Mouse (Mus musculus) heart, embryonic 10.5 days (tissue): ENCODE data around the gene Galnt2. TPM values are rescaled to one million over a fixed set of nuclear protein-coding genes. Genes with fewer than 3 reads are reported as not detected.

Experiments
- DNase-seq: peaks from one replicate; pipeline ENCODE4 v3.0.0-alpha.2; 2017; ENCODE audit warnings: low spot score
- H3K27ac ChIP-seq: fragments of 300-500 bp; sonication (generic); 2 replicates; pipeline ENCODE4 v1.5.1; 2016; ENCODE audit warnings: mild to moderate bottlenecking
- H3K27me3 ChIP-seq: fragments of 300-500 bp; sonication (generic); 2 replicates; pipeline ENCODE4 v1.6.1; 2016; ENCODE audit warnings: mild to moderate bottlenecking; ENCODE audit not compliant: poor library complexity, insufficient read depth, severe bottlenecking
- H3K36me3 ChIP-seq: fragments of 300-500 bp; sonication (generic); 2 replicates; pipeline ENCODE4 v1.6.1; 2016; ENCODE audit warnings: mild to moderate bottlenecking, moderate library complexity
- H3K4me1 ChIP-seq: fragments of 300-500 bp; sonication (generic); 2 replicates; pipeline ENCODE4 v1.6.1; 2016; ENCODE audit warnings: mild to moderate bottlenecking
- H3K4me3 ChIP-seq: fragments of 300-500 bp; sonication (generic); 2 replicates; pipeline ENCODE4 v1.5.1; 2016; ENCODE audit warnings: mild to moderate bottlenecking, moderate library complexity
- H3K9me3 ChIP-seq: fragments of 300-500 bp; sonication (generic); 2 replicates; pipeline ENCODE4 v1.6.1; 2016; ENCODE audit warnings: mild to moderate bottlenecking, moderate library complexity
- WGBS: fragments of 180-500 bp; shearing (Covaris S2); methylation state at CpG from one replicate; pipeline ENCODE4 v1.1.7; 2016; 5-methylcytosine and 5-hydroxymethylcytosine counted together
- polyA plus RNA-seq: library from polyadenylated mRNA; unstranded; fragments of >200 nt; fragmentation: Nextera tagmentation; extraction: Ambion mirVana; gene quantifications from 2 replicates; pipeline ENCODE4 v1.2.1, GENCODE M21; 2016

Gene Galnt2
- polyA plus RNA-seq, 1 experiment from 2014 or later, result 44.7 TPM

DNA sequence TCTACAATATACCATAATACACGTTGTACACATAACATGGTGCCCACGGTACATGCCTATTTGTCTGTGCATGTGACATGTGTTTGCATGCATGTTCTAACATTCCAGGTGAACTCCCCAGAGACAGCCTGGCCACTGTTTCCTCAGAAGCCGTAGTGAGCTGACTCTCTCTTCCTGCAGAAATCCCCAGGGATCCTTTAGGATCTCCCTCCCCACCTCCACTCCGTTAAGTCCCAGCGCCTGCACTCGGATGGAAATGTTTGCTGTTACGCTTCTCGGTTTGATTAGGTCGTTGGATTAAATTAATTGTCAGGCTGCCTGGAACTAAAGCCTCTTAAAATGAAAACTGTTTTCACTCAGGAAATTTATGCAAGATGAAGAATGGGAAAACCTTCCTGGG is 31.9 kb downstream of the Galnt2 start:
- peaks cover 71% of the 10 kb centered on the region for H3K4me1 ChIP-seq
- H3K4me3 ChIP-seq, result no peak overlapping the region
- H3K27ac ChIP-seq, result no peak overlapping the region
- 79% methylated on average over 9 of the region's 9 CpGs for WGBS
- H3K36me3 ChIP-seq, result 0 out of 2 replicates have a peak, but pooled peaks cover 1% of the 10 kb centered on the region
- H3K9me3 ChIP-seq, result 0 out of 2 replicates have a peak, but pooled peaks cover 3% of the 10 kb centered on the region
- no peak for DNase-seq
- 0 out of 2 replicates have a peak, but pooled peaks cover 6% of the 10 kb centered on the region for H3K27me3 ChIP-seq

DNA sequence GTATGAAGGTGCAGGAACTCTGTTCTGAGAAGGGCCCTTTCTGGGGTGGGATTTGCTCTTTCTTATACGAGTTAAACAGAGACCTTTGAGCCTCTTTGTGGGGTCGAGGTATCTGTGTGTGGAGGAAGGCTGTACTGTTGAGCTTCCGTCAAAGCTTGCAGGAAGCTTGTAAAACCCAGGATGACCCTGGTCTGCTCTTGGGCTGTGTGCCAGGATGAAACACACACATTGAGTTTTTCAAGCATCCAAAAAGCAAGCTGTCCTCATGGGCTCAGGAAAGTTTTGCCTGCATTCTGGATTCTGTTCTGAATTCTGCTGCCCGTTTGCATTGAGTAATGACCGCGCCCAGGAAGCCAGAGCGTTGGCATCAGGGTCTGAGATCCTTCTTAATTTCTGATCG is 32.8 kb downstream of the Galnt2 start:
- WGBS, result 84% methylated on average over 8 of the region's 8 CpGs
- H3K36me3 ChIP-seq, result 0 out of 2 replicates have a peak, but pooled peaks cover 2% of the 10 kb centered on the region
- H3K9me3 ChIP-seq, result 0 out of 2 replicates have a peak, but pooled peaks cover 4% of the 10 kb centered on the region
- 0 out of 2 replicates have a peak, but pooled peaks cover 6% of the 10 kb centered on the region for H3K27me3 ChIP-seq
- no peak for DNase-seq
- H3K4me1 ChIP-seq, result peaks cover 61% of the 10 kb centered on the region
- 0 out of 2 replicates have a peak overlapping the region, but pooled peaks have one; percentile 24 for H3K27ac ChIP-seq
- no peak overlapping the region for H3K4me3 ChIP-seq

DNA sequence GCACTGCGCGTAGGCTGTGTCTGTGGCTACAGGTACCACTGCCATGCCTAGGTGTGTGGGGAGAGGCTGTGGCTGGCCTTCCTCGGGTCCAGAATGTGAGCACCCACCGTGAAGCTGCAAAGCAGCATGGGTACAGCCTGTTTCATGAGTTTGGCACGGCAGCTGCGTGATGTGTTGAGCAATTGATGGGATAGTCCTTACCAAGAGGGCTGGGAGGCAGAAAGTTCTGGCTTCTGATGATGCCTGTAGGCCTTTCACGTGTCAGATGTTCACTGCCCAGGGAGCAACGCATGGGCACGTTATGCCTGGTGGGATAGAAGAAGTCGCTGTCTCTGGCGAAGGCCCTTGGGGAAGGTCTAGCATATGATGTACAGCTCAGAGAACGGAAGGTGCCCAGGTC is 33.5 kb downstream of the Galnt2 start:
- H3K36me3 ChIP-seq, result 0 out of 2 replicates have a peak, but pooled peaks cover 2% of the 10 kb centered on the region
- WGBS, result 90% methylated on average over 12 of the region's 12 CpGs
- no peak overlapping the region; the same call in 1 of the 2 replicates for H3K27ac ChIP-seq
- no peak overlapping the region for H3K4me3 ChIP-seq
- 0 out of 2 replicates have a peak, but pooled peaks cover 6% of the 10 kb centered on the region for H3K27me3 ChIP-seq
- no peak for DNase-seq
- peaks cover 56% of the 10 kb centered on the region for H3K4me1 ChIP-seq
- H3K9me3 ChIP-seq, result 0 out of 2 replicates have a peak, but pooled peaks cover 4% of the 10 kb centered on the region

DNA sequence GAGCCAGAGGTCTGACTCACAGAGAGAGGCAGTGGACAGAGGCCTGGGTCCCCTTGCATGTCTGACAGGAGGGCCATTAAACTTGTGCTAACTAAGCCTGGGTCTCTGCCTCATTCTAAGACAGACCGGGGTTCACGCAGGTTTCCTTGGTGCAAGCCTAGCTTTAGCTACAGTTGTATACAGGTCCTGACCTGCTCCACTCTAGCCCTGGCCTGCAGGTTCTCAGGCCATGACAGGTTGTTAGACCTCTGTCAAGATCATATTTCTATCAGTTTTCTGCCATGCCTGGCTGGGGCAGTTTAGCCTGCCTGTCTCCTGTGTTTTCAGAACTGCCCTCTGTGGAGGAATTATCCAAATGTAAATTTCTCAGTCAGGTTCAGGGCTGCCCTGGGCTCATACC is 33.9 kb downstream of the Galnt2 start:
- H3K27ac ChIP-seq, result no peak overlapping the region; the same call in 1 of the 2 replicates

DNA sequence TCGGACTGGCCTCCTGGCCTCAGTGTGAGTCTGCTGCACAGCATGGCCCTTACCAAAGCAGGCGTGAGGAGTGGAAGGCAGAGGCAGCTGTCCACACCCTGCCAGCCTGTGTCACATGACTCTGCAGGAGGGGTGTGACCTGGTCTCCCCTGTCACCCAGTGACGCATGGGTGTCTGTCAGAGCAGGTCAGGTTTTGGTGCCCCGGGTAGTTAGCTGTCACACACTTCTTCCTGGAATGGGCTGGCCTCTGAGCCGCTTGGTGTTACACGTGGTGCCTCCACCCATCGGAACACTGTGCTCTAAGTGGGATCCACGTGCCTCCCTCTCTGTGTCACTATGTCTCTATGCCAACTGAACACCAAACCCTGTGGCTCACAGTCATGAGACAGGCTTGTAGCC is 34.6 kb downstream of the Galnt2 start:
- Histone ChIP-seq H3K9me3 (0 out of 2 replicates have a peak, but pooled peaks cover 4% of the 10 kb centered on the region), H3K4me1 (peaks cover 56% of the 10 kb centered on the region), H3K27ac (peak overlapping the region; percentile 57; the same call in 1 of the 2 replicates), H3K4me3 (no peak overlapping the region), H3K27me3 (0 out of 2 replicates have a peak, but pooled peaks cover 6% of the 10 kb centered on the region), H3K36me3 (0 out of 2 replicates have a peak, but pooled peaks cover 2% of the 10 kb centered on the region)
- DNase-seq, result peak; percentile 78
- WGBS, result 61% methylated on average over 8 of the region's 8 CpGs

More for the DNA sequence above, 33.9 kb downstream of the Galnt2 start:
- Histone ChIP-seq H3K4me1 (peaks cover 56% of the 10 kb centered on the region), H3K27me3 (0 out of 2 replicates have a peak, but pooled peaks cover 6% of the 10 kb centered on the region), H3K36me3 (0 out of 2 replicates have a peak, but pooled peaks cover 2% of the 10 kb centered on the region), H3K9me3 (0 out of 2 replicates have a peak, but pooled peaks cover 4% of the 10 kb centered on the region), H3K4me3 (no peak overlapping the region)
- no peak for DNase-seq
- 78% methylated on average over 2 of the region's 2 CpGs for WGBS

DNA sequence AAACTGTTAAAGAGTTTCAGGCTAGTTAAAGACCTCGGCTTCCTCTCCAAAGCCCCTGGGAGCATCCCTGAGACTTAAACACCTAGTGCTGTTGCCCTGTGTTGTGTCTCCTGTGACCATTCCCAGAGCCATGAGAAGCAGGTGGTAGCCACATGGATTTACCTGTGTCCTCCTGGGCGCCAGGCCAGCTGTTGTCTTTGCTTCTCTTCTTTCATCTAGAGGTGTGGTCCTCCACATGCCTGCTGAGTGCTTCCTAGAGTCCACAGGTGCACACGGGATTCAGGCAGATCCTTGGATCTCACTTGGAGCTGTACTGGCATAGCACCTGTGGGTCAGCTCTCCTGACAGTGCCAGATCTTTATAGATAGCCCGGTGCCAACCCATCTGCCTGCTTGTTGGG is 36.0 kb downstream of the Galnt2 start:
- Histone ChIP-seq H3K27ac (no peak overlapping the region), H3K36me3 (0 out of 2 replicates have a peak, but pooled peaks cover 2% of the 10 kb centered on the region), H3K27me3 (0 out of 2 replicates have a peak, but pooled peaks cover 6% of the 10 kb centered on the region), H3K9me3 (0 out of 2 replicates have a peak, but pooled peaks cover 4% of the 10 kb centered on the region), H3K4me1 (peaks cover 52% of the 10 kb centered on the region), H3K4me3 (no peak overlapping the region)
- 80% methylated on average over 4 of the region's 4 CpGs for WGBS
- DNase-seq, result no peak

DNA sequence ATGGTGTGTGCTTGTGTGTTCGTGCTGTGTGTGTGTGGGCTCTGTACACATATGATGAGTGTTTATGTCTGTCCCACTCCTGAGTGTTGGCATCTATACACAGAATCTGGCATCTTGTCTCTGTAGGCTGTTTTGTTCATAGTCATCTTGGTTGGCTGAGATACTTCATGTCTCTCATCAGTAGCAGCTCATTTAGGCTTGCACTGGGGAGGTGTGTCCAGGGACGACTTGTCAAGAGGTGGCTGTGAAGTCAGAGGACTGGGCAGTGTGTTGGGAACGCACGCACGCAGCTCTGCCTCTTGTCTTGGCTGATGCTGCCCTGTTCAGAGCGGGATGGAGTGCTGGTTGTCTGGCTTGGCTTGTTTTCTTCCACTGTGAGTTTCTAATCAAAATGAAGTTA is 39.3 kb downstream of the Galnt2 start:
- H3K9me3 ChIP-seq, result 0 out of 2 replicates have a peak, but pooled peaks cover 4% of the 10 kb centered on the region
- 62% methylated on average over 6 of the region's 6 CpGs for WGBS
- 0 out of 2 replicates have a peak overlapping the region, but pooled peaks have one; percentile 8 for H3K27ac ChIP-seq

DNA sequence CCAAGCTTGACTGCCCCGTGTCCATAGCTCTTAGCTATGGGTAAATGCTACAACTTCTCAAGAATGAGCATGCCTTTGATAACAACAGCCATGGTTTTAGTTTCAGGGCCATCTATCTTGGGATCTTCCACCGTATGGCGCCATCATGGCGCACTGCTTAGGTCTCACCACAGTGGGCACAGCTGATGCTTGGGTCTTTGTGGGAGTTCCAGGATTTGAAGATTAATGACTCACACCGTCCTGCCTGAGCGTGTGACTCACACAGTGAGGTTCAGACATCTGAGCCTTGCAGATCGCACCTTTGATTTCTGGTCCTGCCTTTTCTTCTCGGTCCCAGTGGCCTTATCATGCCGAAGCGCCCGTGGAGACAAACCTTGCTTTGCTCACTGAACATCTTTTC is 39.7 kb downstream of the Galnt2 start:
- no peak for DNase-seq
- 71% methylated on average over 11 of the region's 11 CpGs for WGBS
- H3K27me3 ChIP-seq, result no peaks in the 10 kb centered on the region
- peaks cover 10% of the 10 kb centered on the region for H3K36me3 ChIP-seq
- 0 out of 2 replicates have a peak, but pooled peaks cover 4% of the 10 kb centered on the region for H3K9me3 ChIP-seq
- no peak overlapping the region for H3K4me3 ChIP-seq
- H3K27ac ChIP-seq, result peak overlapping the region; percentile 8; the same call in 1 of the 2 replicates
- H3K4me1 ChIP-seq, result peaks cover 50% of the 10 kb centered on the region

More for the DNA sequence above, 39.3 kb downstream of the Galnt2 start:
- no peaks in the 10 kb centered on the region for H3K27me3 ChIP-seq
- DNase-seq, result no peak
- no peak overlapping the region for H3K4me3 ChIP-seq
- H3K36me3 ChIP-seq, result 0 out of 2 replicates have a peak, but pooled peaks cover 6% of the 10 kb centered on the region
- H3K4me1 ChIP-seq, result peaks cover 52% of the 10 kb centered on the region

DNA sequence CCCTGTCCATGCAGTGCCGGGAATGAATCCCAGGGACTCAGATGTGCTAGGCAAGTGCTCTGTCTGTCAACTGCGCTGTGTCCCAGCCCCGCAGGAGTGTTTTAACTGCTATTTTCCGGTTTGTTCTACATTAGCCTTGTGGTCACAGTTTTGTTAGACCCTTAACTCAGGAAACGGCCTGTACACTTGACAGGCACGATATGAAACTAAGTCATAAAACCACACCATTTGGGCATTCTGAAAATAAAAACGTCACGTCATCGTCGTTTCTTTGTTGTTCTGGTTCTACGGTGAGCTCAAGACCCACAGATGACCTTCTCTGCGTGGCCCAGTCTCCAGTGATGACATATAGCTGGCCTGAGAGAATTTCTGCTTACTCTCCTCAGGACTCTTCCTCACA is 40.3 kb downstream of the Galnt2 start:
- Histone ChIP-seq H3K4me1 (peaks cover 48% of the 10 kb centered on the region), H3K9me3 (0 out of 2 replicates have a peak, but pooled peaks cover 4% of the 10 kb centered on the region), H3K27ac (0 out of 2 replicates have a peak overlapping the region, but pooled peaks have one; percentile 8), H3K36me3 (peaks cover 16% of the 10 kb centered on the region), H3K27me3 (no peaks in the 10 kb centered on the region), H3K4me3 (no peak overlapping the region)
- no peak for DNase-seq
- WGBS, result 88% methylated on average over 12 of the region's 12 CpGs

DNA sequence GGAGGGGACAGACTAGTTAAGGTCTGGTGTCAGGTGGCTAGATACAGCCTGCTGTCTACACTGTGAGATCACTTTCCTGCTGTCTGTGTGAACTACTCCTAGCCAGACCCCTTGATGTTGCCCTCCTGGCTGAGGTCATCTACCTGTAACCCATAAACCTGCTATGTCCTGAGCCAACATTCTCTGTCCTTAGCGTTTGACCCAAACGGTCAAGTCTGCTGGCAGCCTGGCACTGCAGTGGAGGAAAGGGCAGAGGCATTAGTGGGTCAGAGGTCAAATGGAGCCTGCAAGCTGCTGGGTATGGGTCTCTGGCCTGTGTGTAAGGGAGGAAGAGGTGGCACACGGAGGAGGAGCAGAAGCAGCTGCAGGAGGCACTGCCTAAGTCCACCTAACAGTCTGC is 41.6 kb downstream of the Galnt2 start:
- H3K27ac ChIP-seq, result 0 out of 2 replicates have a peak overlapping the region, but pooled peaks have one; percentile 26
- 72% methylated on average over 3 of the region's 3 CpGs for WGBS
- no peak for DNase-seq
- H3K4me1 ChIP-seq, result peaks cover 61% of the 10 kb centered on the region
- no peak overlapping the region for H3K4me3 ChIP-seq
- no peaks in the 10 kb centered on the region for H3K27me3 ChIP-seq
- peaks cover 18% of the 10 kb centered on the region for H3K36me3 ChIP-seq
- H3K9me3 ChIP-seq, result 0 out of 2 replicates have a peak, but pooled peaks cover 4% of the 10 kb centered on the region

DNA sequence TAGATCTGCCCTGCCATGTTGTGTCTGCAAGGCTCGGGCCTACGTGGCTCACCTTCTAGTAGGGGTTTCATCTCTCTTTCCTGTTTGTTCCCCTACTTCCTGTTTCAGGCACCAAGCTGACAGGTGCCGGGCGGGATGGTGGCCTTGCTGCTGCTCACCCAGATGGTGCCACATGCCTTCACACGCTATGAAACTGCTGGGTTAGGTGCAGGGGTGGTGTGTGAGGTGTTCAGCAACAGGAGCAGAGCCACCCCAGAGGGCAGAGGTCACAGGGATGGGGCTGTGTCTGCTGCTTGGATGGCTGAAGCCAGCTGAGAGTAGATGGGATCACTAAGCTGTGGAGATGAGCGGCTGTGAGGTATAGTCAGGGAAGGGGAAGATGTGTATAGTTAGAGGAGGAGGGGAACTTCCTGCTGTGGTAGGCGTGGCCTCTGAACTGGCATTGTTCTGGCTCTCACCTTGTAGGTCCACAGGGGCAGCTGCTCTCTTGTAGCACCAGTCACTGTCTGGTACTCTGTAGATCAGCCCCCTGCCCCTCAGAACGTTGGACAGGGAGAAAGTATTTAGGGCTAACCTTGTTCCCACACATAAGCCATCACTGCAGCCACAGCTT is 42.5 kb downstream of the Galnt2 start:
- WGBS, result 61% methylated on average over 8 of the region's 8 CpGs
- DNase-seq, result no peak
- Histone ChIP-seq H3K9me3 (no peaks in the 10 kb centered on the region), H3K36me3 (peaks cover 16% of the 10 kb centered on the region), H3K27me3 (no peaks in the 10 kb centered on the region), H3K27ac (no peak overlapping the region), H3K4me3 (no peak overlapping the region), H3K4me1 (peaks cover 69% of the 10 kb centered on the region)

DNA sequence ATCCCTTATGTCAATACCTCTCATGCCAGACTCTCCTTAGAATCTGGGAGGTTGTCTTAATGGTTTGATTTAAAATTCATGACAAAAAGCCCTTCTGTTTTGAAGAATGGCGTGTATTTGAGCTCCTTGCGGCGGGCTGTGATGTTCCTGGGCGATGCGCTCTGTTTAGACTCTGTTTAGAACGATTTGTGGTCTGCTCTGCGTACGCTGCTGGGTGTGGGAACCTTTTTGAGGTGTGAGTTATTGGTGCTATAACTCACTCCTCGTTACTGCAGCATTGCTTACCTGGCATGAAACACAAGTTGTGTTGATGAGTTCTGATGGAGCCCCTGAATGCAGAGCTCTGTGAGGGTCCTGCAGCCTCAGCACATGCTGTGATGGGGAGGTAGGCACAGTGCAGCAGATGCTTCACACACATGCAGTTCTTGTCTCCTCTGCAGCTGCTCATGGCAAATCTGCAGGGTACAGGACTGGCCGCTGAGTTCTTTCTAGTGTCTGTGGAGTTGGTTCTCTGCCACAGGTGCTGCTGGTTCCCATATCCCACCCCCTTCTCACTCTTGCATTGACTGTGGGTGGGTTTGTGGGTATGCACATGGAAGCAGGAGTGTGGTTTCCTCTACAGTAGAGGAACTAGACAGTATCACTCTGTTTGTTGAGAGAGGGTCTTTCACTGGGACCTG is 43.4 kb downstream of the Galnt2 start:
- Histone ChIP-seq H3K27ac (no peak overlapping the region), H3K4me1 (peaks cover 73% of the 10 kb centered on the region), H3K27me3 (no peaks in the 10 kb centered on the region), H3K4me3 (no peak overlapping the region), H3K9me3 (no peaks in the 10 kb centered on the region), H3K36me3 (peaks cover 16% of the 10 kb centered on the region)
- no peak for DNase-seq
- WGBS, result 78% methylated on average over 10 of the region's 10 CpGs
